Mouse (Mus musculus) kidney, adult 2 months (tissue): ENCODE measurements around the gene Cdk13. TPM values are rescaled to one million over a fixed set of nuclear protein-coding genes. Genes with fewer than 3 reads are reported as not detected.

Experiments
- DNase-seq: peaks from one replicate; pipeline ENCODE4 v3.0.0; 2021
- H3K27ac ChIP-seq: fragments of 200-500 bp; 2 replicates; pipeline ENCODE4 v1.5.1; 2012; ENCODE audit warnings: low read depth, low read length, control low read depth, inconsistent platforms; ENCODE audit not compliant: insufficient read depth
- H3K27me3 ChIP-seq: fragments of 200-500 bp; replicated peaks from 2 replicates; pipeline ENCODE4 v1.6.1; 2012; ENCODE audit warnings: mild to moderate bottlenecking, moderate library complexity, low read length, inconsistent platforms; ENCODE audit not compliant: control insufficient read depth, insufficient read depth
- H3K36me3 ChIP-seq: fragments of 200-500 bp; 2 replicates; pipeline ENCODE4 v1.6.1; 2012; ENCODE audit warnings: mild to moderate bottlenecking, moderate library complexity, low read length, inconsistent platforms; ENCODE audit not compliant: control insufficient read depth, insufficient read depth
- H3K4me1 ChIP-seq: fragments of 200-500 bp; 2 replicates; pipeline ENCODE4 v1.6.1; 2011; ENCODE audit warnings: low read length; ENCODE audit not compliant: control insufficient read depth, insufficient read depth
- H3K4me3 ChIP-seq: fragments of 200-500 bp; 2 replicates; pipeline ENCODE4 v1.5.1; 2011; ENCODE audit warnings: mild to moderate bottlenecking, low read depth, low read length, control low read depth; ENCODE audit not compliant: insufficient read depth
- CTCF ChIP-seq: fragments of 200-500 bp; conservative IDR thresholded peaks from 2 replicates; pipeline ENCODE4 v1.5.1; 2011; ENCODE audit warnings: low read depth, mild to moderate bottlenecking, control low read depth, low read length, moderate library complexity, mixed read lengths; ENCODE audit not compliant: insufficient read depth, insufficient read length
- POLR2A ChIP-seq: fragments of 200-500 bp; IDR thresholded peaks from one replicate; pipeline ENCODE4 v1.6.1; 2011; ENCODE audit warnings: low read depth, low read length, control low read depth
- WGBS: fragments of 180-500 bp; shearing (Covaris S2); methylation state at CpG from one replicate; pipeline ENCODE4 v1.1.7; 2018; 5-methylcytosine and 5-hydroxymethylcytosine counted together
- polyA plus RNA-seq: library from polyadenylated mRNA; depleted of rRNA; stranded (reverse); fragments of >200 nt; gene quantifications from 2 replicates; pipeline ENCODE4 v1.2.3, GENCODE M21; 2012; rRNA removed

Gene Cdk13
- polyA plus RNA-seq: 18.7 and 23.3 TPM in 2 replicates

GRCm38 (mm10) chr13:17804909-17805613, at the start of gene Cdk13:
Cdk13 (minus strand) TSS chr13:17805097.
- H3K27me3 ChIP-seq: no peaks in the 10 kb centered on the region
- H3K4me3 ChIP-seq: peak within 1 kb of the TSS; percentile 95

GRCm38 (mm10) chr13:17843336-17843735, 38.4 kb upstream of the Cdk13 start:
- WGBS: 91% methylated on average over 2 of the region's 2 CpGs

More at GRCm38 (mm10) chr13:17804909-17805613, at the start of gene Cdk13:
- peak; percentile 99 for DNase-seq
- no peak for TF ChIP-seq CTCF
- peak; percentile 98 for TF ChIP-seq POLR2A
- no peaks in the 10 kb centered on the region for H3K36me3 ChIP-seq
- no peaks in the 10 kb centered on the region for H3K4me1 ChIP-seq
- peak within 1 kb of the TSS; percentile 95 for H3K27ac ChIP-seq
- under 1% methylated on average over 94 of the region's 110 CpGs for WGBS

GRCm38 (mm10) chr13:17842756-17843155, 37.9 kb upstream of the Cdk13 start:
- Histone ChIP-seq H3K36me3 (no peaks in the 10 kb centered on the region), H3K27me3 (no peaks in the 10 kb centered on the region), H3K27ac (no peak overlapping the region), H3K4me1 (peaks cover 3% of the 10 kb centered on the region; the same call in 1 of the 2 replicates), H3K4me3 (no peak overlapping the region)
- TF ChIP-seq POLR2A: no peak
- TF ChIP-seq CTCF: no peak
- DNase-seq: peak; percentile 33
- 60% methylated on average over 4 of the region's 4 CpGs for WGBS

More at GRCm38 (mm10) chr13:17843336-17843735, 38.4 kb upstream of the Cdk13 start:
- DNase-seq: no peak
- no peak overlapping the region for H3K4me3 ChIP-seq
- H3K27ac ChIP-seq: no peak overlapping the region
- TF ChIP-seq POLR2A (no peak), CTCF (no peak)
- no peaks in the 10 kb centered on the region for H3K36me3 ChIP-seq
- no peaks in the 10 kb centered on the region; the same call in 1 of the 2 replicates for H3K4me1 ChIP-seq
- H3K27me3 ChIP-seq: no peaks in the 10 kb centered on the region

- no peak overlapping the region for H3K27ac ChIP-seq
- H3K4me1 ChIP-seq: peaks cover 5% of the 10 kb centered on the region; the same call in 1 of the 2 replicates
- no peaks in the 10 kb centered on the region for H3K27me3 ChIP-seq
- no peak for TF ChIP-seq POLR2A
- no peak for TF ChIP-seq CTCF
- DNase-seq: no peak
- H3K36me3 ChIP-seq: no peaks in the 10 kb centered on the region
- 89% methylated on average over 5 of the region's 5 CpGs for WGBS
- H3K4me3 ChIP-seq: no peak overlapping the region
These were observed 34.2 kb upstream of the Cdk13 start for GRCm38 (mm10) chr13:17839137-17839536.

GRCm38 (mm10) chr13:17838484-17838851, 33.6 kb upstream of the Cdk13 start:
- TF ChIP-seq POLR2A: no peak
- peak; percentile 53 for TF ChIP-seq CTCF

GRCm38 (mm10) chr13:17837610-17838483, 33.0 kb upstream of the Cdk13 start:
- H3K4me1 ChIP-seq: peaks cover 5% of the 10 kb centered on the region; the same call in 1 of the 2 replicates
- no peaks in the 10 kb centered on the region for H3K27me3 ChIP-seq
- TF ChIP-seq POLR2A (no peak), CTCF (peak; percentile 31; the same call in 1 of the 2 replicates)
- H3K36me3 ChIP-seq: no peaks in the 10 kb centered on the region
- no peak overlapping the region for H3K27ac ChIP-seq
- 36% methylated on average over 16 of the region's 16 CpGs for WGBS
- no peak overlapping the region for H3K4me3 ChIP-seq
- peak; percentile 50 for DNase-seq

More at GRCm38 (mm10) chr13:17838484-17838851, 33.6 kb upstream of the Cdk13 start:
- Histone ChIP-seq H3K4me3 (no peak overlapping the region), H3K27me3 (no peaks in the 10 kb centered on the region), H3K36me3 (no peaks in the 10 kb centered on the region), H3K27ac (no peak overlapping the region), H3K4me1 (peaks cover 5% of the 10 kb centered on the region; the same call in 1 of the 2 replicates)
- 32% methylated on average over 4 of the region's 4 CpGs for WGBS
- DNase-seq: peak; percentile 72
